Mouse (Mus musculus) kidney, adult 9 months (tissue): ENCODE data around the gene 6030445D17Rik.
A peak's percentile ranks its signal among the peaks of the same experiment; 100 is the strongest.

Experiments used
- DNase-seq: peaks from one replicate; pipeline ENCODE4 v3.0.0; 2022

The 6030445D17Rik gene

DNA sequence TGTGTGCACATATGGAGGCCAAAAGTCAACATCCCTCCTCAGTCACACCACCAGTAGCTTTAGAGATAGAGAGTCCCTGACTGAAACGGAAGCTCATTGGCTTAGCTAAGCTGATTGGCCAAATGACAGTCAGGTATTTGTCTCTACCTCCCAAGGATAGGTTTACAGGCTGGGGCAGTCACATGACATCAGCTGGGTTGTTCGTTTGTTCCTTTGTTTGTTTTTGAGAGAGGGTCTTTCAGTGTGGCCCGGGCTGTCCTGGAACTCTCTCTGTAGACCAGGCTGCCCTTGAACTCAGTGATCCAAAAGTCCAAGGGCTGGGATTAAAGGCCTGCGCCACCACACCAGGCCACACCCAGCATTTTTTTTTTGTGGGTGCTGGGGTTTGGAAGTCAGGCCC, 844 bp upstream of the 6030445D17Rik start:
- DNase-seq: no peak

GRCm38 (mm10) chr4:136461761-136462085, 327 bp upstream of the 6030445D17Rik start:
- DNase-seq: no peak

- peak; percentile 34 for DNase-seq
Observed at GRCm38 (mm10) chr4:136462839-136463178, 759 bp downstream of the 6030445D17Rik start.

DNA sequence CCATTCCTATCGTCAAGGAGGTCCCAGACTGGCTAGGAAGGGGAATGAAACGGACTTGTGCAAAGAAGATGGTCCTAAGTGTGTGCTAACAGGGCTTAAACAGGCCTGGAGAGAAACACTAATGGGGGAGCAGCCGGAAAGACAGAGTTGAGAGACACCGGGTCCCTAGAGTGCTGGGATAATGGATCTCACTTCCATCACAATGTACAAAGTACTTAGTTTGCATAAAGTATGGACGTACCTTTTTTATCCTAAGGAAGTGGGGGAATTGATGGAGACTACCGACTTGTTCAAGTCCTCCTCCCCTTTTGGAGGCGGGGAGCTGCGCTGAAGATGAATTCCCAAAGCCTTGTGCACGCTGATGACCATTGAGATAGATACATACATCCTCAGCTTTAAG, 1.4 kb downstream of the 6030445D17Rik start:
- DNase-seq: no peak

DNA sequence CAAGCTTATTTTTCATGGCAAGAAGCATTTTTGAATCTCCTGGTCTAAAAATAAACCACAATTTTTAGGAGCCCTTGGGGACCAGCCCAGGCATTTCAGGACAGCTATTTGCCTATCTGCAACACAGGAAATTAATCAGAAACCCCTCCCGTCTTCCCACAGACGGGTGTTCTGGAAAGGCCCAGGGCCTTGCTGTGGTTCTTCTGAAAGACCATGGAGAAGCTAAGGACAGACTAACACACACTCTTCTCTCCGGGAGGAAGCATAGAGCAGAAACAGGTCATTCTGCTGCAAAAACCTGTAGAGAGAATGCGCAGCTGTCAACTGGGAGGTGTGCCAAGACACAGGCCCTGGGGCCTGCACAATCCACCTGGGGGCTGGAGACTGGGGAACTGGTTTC, 4.2 kb downstream of the 6030445D17Rik start:
- DNase-seq: peak; percentile 61

GRCm38 (mm10) chr4:136468553-136469327, 6.7 kb downstream of the 6030445D17Rik start:
- DNase-seq: no peak

- DNase-seq: peak; percentile 98
Observed at GRCm38 (mm10) chr4:136469371-136469903, 7.4 kb downstream of the 6030445D17Rik start, which contains the start of gene Luzp1. Gene Luzp1, plus strand, starts transcription at chr4:136469761.

- no peak for DNase-seq
Observed at GRCm38 (mm10) chr4:136469941-136470346, 7.9 kb downstream of the 6030445D17Rik start.

DNA sequence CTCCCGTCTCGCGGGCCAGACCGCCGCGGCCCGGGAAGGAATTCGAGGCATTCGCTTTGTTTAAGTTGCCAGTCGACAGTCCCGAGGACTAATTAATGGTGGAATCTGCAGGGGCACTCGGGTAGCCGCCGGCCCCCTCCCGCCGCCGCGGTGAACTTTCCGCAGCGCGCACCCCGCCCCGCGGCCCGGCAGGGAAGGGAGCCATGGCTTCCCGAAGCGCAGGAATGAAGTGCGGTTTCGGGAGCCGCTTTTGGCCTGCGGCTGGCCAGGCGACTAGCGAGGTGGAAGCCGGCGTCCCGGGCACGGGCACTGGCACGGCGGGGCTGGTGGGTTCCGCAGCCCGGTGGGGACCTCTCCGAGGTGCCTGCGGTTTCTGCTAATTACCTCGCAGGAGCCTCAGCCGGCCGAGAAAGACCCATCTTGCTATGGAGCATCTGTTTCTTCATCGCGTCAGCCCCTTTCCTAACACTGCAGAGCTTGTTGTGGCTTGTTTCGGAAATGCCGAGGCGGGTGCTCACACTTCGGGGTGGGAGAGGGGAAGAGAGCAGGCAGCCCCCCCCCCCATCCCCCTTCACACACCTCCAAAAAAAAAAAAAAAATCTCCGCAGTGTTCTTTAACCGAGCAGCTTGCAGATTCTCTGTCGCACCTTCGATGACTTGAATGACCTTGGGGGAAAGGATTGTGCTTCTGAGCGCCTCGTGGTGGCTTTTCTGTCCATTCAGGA, 8.5 kb downstream of the 6030445D17Rik start:
- DNase-seq: peak; percentile 46

- no peak for DNase-seq
Observed at GRCm38 (mm10) chr4:136476692-136477091, 14.6 kb downstream of the 6030445D17Rik start.

DNA sequence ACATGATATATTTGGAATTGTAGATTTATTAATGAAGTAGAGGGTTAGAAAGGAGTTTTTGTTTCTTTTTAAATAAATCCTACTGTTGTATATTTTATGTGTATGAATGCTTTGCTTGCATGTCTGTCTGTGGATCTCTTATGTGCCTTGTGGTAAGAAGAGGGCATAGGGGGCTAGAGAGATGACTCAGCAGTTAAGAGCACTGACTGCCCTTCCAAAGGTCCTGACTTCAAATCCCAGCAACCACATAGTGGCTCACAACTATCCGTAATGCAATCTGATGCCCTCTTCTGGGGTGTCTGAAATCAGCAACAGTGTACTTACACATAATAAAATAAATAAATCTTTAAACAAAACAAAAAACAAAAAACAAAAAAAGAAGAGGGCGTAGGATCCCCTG, 24.5 kb downstream of the 6030445D17Rik start:
- DNase-seq: no peak

DNA sequence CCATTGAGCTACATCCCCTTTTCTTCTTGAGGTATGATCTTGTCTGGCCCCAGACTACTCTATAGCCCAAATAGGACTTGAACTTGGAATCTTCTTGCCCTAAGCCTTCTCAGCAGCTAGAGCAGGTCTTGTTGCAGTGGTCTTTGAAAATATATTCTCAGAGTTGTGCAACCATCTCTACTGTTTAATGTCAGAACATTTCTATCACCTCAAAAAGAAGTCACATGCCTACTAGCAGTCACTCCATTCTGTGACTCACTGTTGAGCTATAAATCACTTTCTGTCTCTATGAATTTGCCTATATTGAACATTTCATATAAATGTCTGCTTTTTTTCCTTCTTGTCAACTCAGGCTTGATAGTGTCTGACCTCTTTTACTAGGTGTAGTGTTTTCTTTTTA, 33.9 kb downstream of the 6030445D17Rik start:
- no peak for DNase-seq

DNA sequence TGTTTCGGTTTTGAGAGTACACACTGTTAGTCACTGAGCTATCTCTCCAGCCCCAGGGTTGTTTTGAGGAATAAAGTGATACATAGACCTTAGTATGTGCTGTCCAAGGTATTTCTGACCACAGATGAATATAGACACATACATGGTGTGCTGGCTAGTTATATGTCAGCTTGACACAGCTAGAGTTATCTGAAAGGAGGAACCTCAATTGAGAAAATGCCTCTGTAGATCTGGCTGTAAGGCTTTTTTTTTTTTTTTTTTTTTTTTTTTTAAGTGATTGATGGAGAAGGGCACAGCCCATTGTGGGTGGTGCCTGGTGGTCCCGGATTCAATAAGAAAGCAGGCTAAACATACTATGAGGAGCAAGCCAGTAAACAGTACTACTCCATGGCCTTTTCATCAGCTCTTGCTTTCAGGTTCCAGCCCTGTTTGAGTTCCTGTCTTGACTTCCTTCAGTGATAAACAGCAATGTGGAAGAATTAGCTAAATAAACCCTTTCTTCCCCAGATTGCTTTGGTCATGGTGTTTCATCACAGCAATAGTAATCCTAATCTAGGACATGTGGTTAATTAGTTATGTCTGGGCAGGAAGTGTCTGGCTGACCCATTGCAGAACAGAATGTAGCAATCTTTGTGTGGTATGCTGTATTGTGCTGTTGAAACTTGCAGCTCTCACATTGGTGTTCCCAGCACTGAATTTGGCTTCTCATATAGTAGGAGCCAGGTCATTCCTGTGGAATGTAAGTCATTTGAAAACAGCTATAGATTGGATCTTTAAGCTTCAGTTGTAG, 43.6 kb downstream of the 6030445D17Rik start:
- no peak for DNase-seq

GRCm38 (mm10) chr4:136509857-136510256, 47.8 kb downstream of the 6030445D17Rik start:
- DNase-seq: peak; percentile 62

- DNase-seq: no peak
Observed at GRCm38 (mm10) chr4:136511708-136512107, 49.7 kb downstream of the 6030445D17Rik start.

GRCm38 (mm10) chr4:136512905-136513304, 50.9 kb downstream of the 6030445D17Rik start:
- DNase-seq: peak; percentile 14
